Mouse (Mus musculus) testis, adult 10 weeks (tissue): Measurements from ENCODE around the gene Esr1. TPM values are rescaled to one million over a fixed set of nuclear protein-coding genes. Genes with fewer than 3 reads are reported as not detected.

ENCODE experiments used
- polyA plus RNA-seq: library from polyadenylated mRNA; stranded (reverse); fragments of 350-450 nt; fragmentation: Illumina TruSeq; extraction: RNeasy Lipid Tissue Mini Kit (QIAGEN cat#74804); gene quantifications from one replicate; pipeline ENCODE4 v1.2.3, GENCODE M21; 2014; ENCODE audit warnings: low read depth, low replicate concordance

The Esr1 gene
- 4.7 TPM for polyA plus RNA-seq

GRCm38 (mm10) chr10:4611386-4612155 lies at the start of gene Esr1:
TSS of gene Esr1 (plus strand) at chr10:4611593.

Other genes starting within 250 kb of the Esr1 start
- 3.2 TPM for gene Zbtb2, start 223.5 kb upstream of the Esr1 start, polyA plus RNA-seq
- gene Rmnd1, start 179.2 kb upstream of the Esr1 start, polyA plus RNA-seq = 291 TPM
- gene Armt1, start 179.1 kb upstream of the Esr1 start, polyA plus RNA-seq = 298 TPM
- gene Ccdc170, start 129.1 kb upstream of the Esr1 start, polyA plus RNA-seq = 3.8 TPM